Mouse (Mus musculus): ENCODE measurements around the gene Gm11361. TPM values are rescaled to one million over a fixed set of nuclear protein-coding genes. Genes with fewer than 3 reads are reported as not detected.

Gm11361 gene
- total and polyA plus RNA-seq, 3 experiments, result 0.36 to 1,335 TPM; not detected in 1

DNA sequence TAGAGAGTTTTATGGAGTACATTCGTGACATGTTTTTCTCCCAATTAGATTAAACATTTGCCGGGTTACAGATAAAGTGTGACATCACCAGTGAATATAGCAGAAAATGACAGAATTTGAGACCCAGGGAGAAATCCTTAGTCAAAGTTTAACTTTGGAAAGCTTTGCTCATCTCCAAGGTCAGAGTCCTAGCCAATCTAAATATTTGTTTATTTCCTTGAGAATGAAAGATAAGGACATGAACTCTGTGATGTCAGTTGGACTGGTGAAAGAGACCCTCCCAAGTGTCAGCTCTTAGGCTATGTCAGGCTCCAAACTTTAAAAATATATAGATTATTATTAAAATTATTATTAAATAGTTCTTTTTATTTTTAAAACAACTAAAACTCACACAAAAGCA is 39.8 kb downstream of the Gm11361 start:
- Histone ChIP-seq H3K4me3 (ENCODE audit: control insufficient read depth in 1 of 2, insufficient read depth in 1 of 2, low read depth in 2 of 2, low read length in 2 of 2) (no peak overlapping the region), H3K79me2 (ENCODE audit: control insufficient read depth, insufficient read depth, low read length, poor library complexity) (no peaks in the 10 kb centered on the region), H3K36me3 (ENCODE audit: control insufficient read depth in 1 of 2, insufficient read depth in 2 of 2, low read length in 2 of 2) (no peaks in the 10 kb centered on the region), H3K27ac (ENCODE audit: control insufficient read depth, low read depth, low read length) (no peak overlapping the region), H3K27me3 (ENCODE audit: control insufficient read depth in 1 of 2, insufficient read depth in 2 of 2, low read length in 2 of 2) (no peaks in the 10 kb centered on the region), H3K9ac (ENCODE audit: control insufficient read depth, low read depth, low read length, poor library complexity, severe bottlenecking) (no peak overlapping the region), H3K4me1 (ENCODE audit: control insufficient read depth in 1 of 2, insufficient read depth in 2 of 2, low read length in 2 of 2) (no peaks in the 10 kb centered on the region), H3K9me3 (replicated peaks; ENCODE audit: insufficient read depth, low read length) (no peaks in the 10 kb centered on the region)
- no peak for DNase-seq (ENCODE audit: low read depth, low spot score)
- no peak for TF ChIP-seq ZC3H11A (IDR thresholded peaks at IDR 0.05; ENCODE audit: low read depth, low read length)
- no peak for TF ChIP-seq CHD1 (IDR thresholded peaks at IDR 0.05; ENCODE audit: low read depth, low read length)
- no peak for TF ChIP-seq RAD21 (IDR thresholded peaks at IDR 0.05; ENCODE audit: low read depth, low read length)
- no peak for TF ChIP-seq ZMIZ1 (IDR thresholded peaks at IDR 0.05; ENCODE audit: low read depth, low read length)
- no peak for TF ChIP-seq NELFE (IDR thresholded peaks at IDR 0.05; ENCODE audit: low read depth, low read length)
- no peak for TF ChIP-seq HCFC1 (IDR thresholded peaks at IDR 0.05; ENCODE audit: low read depth, low read length)
- TF ChIP-seq MYB (IDR thresholded peaks at IDR 0.05; ENCODE audit: low read depth, low read length), result no peak
- TF ChIP-seq MYC (IDR thresholded peaks at IDR 0.05; ENCODE audit: low read depth, low read length), result no peak
- TF ChIP-seq USF2 (IDR thresholded peaks at IDR 0.05; ENCODE audit: borderline replicate concordance in 1 of 2, insufficient read depth in 1 of 2, low read depth in 1 of 2, low read length in 2 of 2), result no peak
- TF ChIP-seq KAT2A (conservative IDR thresholded peaks at IDR 0.05; ENCODE audit: low read depth, low read length), result no peak
- no peak for TF ChIP-seq SMC3 (IDR thresholded peaks at IDR 0.05; ENCODE audit: low read depth, low read length)
- TF ChIP-seq EP300 (IDR thresholded peaks at IDR 0.05; ENCODE audit: low read depth in 1 of 2, low read length in 2 of 2), result no peak
- TF ChIP-seq MAFK (IDR thresholded peaks at IDR 0.05; ENCODE audit: borderline replicate concordance, low read depth, low read length), result no peak
- no peak for TF ChIP-seq ZKSCAN1 (IDR thresholded peaks at IDR 0.05; ENCODE audit: low read depth, low read length)
- TF ChIP-seq ZNF384 (IDR thresholded peaks at IDR 0.05; ENCODE audit: low read depth, low read length), result no peak
- no peak for TF ChIP-seq POLR2AphosphoS5 (IDR thresholded peaks at IDR 0.05; ENCODE audit: borderline replicate concordance, low read depth, low read length)
- no peak for TF ChIP-seq BHLHE40 (IDR thresholded peaks at IDR 0.05; ENCODE audit: borderline replicate concordance, low read depth, low read length)
- no peak for TF ChIP-seq GATA1 (IDR thresholded peaks at IDR 0.05; ENCODE audit: low read depth, low read length)
- no peak for TF ChIP-seq TBP (IDR thresholded peaks at IDR 0.05; ENCODE audit: low read depth, low read length)

DNA sequence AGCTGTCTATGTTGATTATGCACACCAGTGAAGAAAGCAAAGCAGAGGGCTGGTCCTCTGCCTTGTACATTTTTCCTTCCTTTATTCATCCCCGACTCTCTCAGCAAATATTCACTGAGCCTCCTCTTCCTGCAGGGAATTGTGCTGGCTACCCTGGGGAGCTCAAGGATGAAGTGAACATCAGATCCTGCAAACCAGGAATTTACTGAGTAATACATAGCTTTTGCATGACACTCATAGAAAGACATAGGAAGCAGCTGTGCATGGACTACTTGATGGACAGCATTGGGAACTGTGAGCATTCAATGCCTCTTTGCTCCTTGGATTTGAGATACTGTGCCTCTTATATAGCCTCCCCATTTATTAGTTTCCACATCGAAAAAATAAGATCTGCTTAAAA is 40.2 kb downstream of the Gm11361 start:
- H3K36me3 ChIP-seq (ENCODE audit: control insufficient read depth in 1 of 2, insufficient read depth in 2 of 2, low read length in 2 of 2), result no peaks in the 10 kb centered on the region
- no peak for DNase-seq (ENCODE audit: low read depth, low spot score)
- no peaks in the 10 kb centered on the region for H3K79me2 ChIP-seq (ENCODE audit: control insufficient read depth, insufficient read depth, low read length, poor library complexity)
- no peaks in the 10 kb centered on the region for H3K27me3 ChIP-seq (ENCODE audit: control insufficient read depth in 1 of 2, insufficient read depth in 2 of 2, low read length in 2 of 2)
- no peaks in the 10 kb centered on the region for H3K9me3 ChIP-seq (replicated peaks; ENCODE audit: insufficient read depth, low read length)
- H3K4me3 ChIP-seq (ENCODE audit: control insufficient read depth in 1 of 2, insufficient read depth in 1 of 2, low read depth in 2 of 2, low read length in 2 of 2), result no peak overlapping the region
- no peak overlapping the region for H3K27ac ChIP-seq (ENCODE audit: control insufficient read depth, low read depth, low read length)
- H3K9ac ChIP-seq (ENCODE audit: control insufficient read depth, low read depth, low read length, poor library complexity, severe bottlenecking), result no peak overlapping the region
- H3K4me1 ChIP-seq (ENCODE audit: control insufficient read depth in 1 of 2, insufficient read depth in 2 of 2, low read length in 2 of 2), result no peaks in the 10 kb centered on the region
- TF ChIP-seq MAFK (IDR thresholded peaks at IDR 0.05; ENCODE audit: borderline replicate concordance, low read depth, low read length) (no peak), USF2 (IDR thresholded peaks at IDR 0.05; ENCODE audit: borderline replicate concordance in 1 of 2, insufficient read depth in 1 of 2, low read depth in 1 of 2, low read length in 2 of 2) (no peak), MXI1 (IDR thresholded peaks at IDR 0.05; ENCODE audit: low read depth, low read length) (no peak), HCFC1 (IDR thresholded peaks at IDR 0.05; ENCODE audit: low read depth, low read length) (no peak), UBTF (IDR thresholded peaks at IDR 0.05; ENCODE audit: borderline replicate concordance, insufficient read depth, low read depth, low read length) (no peak), POLR2AphosphoS5 (IDR thresholded peaks at IDR 0.05; ENCODE audit: borderline replicate concordance, low read depth, low read length) (no peak), TAL1 (IDR thresholded peaks at IDR 0.05; ENCODE audit: low read length) (no peak), JUND (IDR thresholded peaks at IDR 0.05; ENCODE audit: low read depth, low read length) (no peak), ELF1 (IDR thresholded peaks at IDR 0.05; ENCODE audit: low read depth, low read length) (no peak), GATA1 (IDR thresholded peaks at IDR 0.05; ENCODE audit: low read depth, low read length) (no peak), NRF1 (IDR thresholded peaks at IDR 0.05; ENCODE audit: insufficient read depth, low read depth, low read length, poor library complexity, severe bottlenecking) (no peak)
